Mouse (Mus musculus): ENCODE results near the gene Hspa1l.

DNA sequence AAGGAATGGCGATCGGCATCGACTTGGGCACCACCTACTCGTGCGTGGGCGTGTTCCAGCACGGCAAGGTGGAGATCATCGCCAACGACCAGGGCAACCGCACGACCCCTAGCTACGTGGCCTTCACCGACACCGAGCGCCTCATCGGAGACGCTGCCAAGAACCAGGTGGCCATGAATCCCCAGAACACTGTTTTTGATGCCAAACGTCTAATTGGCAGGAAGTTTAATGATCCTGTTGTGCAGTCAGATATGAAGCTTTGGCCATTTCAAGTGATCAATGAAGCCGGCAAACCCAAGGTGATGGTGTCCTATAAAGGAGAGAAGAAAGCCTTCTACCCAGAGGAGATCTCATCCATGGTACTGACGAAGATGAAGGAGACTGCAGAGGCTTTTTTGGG lies 4.5 kb downstream of the Hspa1l start:
- TF ChIP-seq CTCF (IDR thresholded peaks at IDR 0.05; ENCODE audit: extremely low read depth, insufficient read depth, low read length) (no peak), POLR2A (IDR thresholded peaks at IDR 0.05; ENCODE audit: extremely low read depth, insufficient read depth, low read length) (no peak)
